In genomic region chr12:68576855-68577254, GRCm38 (mm10) we compare ENCODE assay signal across 23 mouse cellular contexts.
A peak's percentile ranks its signal among the peaks of the same experiment; 100 is the strongest.
DNase-seq lines count a peak whose midpoint lies in the region; ATAC-seq and TF ChIP-seq lines count a peak whose summit lies in the region.
"Had no signal": no experiment of that assay in that cellular context is flagged by ENCODE, and none has a peak within 500 bp of the region (broad histone marks: within the 10 kb centered on the region; RNA-seq: fewer than 3 reads in every experiment).

No protein-coding gene starts in this region.

- no peaks in the 10 kb centered on the region for H3K27me3 ChIP-seq in kidney, postnatal 0 days (ENCODE audit: insufficient read depth, low read length)
- no peaks in the 10 kb centered on the region for H3K27me3 ChIP-seq in midbrain, embryonic 15.5 days (replicated peaks)
- H3K27me3 ChIP-seq in midbrain, embryonic 10.5 days (ENCODE audit: low read depth, poor library complexity, severe bottlenecking), result no peaks in the 10 kb centered on the region
- H3K27me3 ChIP-seq: heart, embryonic 13.5 days; midbrain, embryonic 12.5 days had no signal

- TF ChIP-seq CTCF in kidney, postnatal 0 days (IDR thresholded peaks at IDR 0.05; ENCODE audit: low read depth), result no peak

- H3K4me3 ChIP-seq in kidney, postnatal 0 days (replicated peaks; ENCODE audit: low read depth, low read length), result no peak overlapping the region
- H3K4me3 ChIP-seq in midbrain, embryonic 15.5 days, result no peak overlapping the region
- no peak overlapping the region for H3K4me3 ChIP-seq in midbrain, embryonic 10.5 days
- H3K4me3 ChIP-seq: forebrain, embryonic 10.5 days; heart, embryonic 13.5 days; left cerebral cortex, adult 2 months; limb, embryonic 10.5 days; midbrain, embryonic 12.5 days had no signal

- peak overlapping the region; percentile 31; the same call in 1 of the 2 replicates for H3K4me2 ChIP-seq in kidney, postnatal 0 days (ENCODE audit: low read length)
- H3K4me2 ChIP-seq in midbrain, embryonic 15.5 days, result 0 out of 2 replicates have a peak overlapping the region, but pooled peaks have one; percentile 10
- H3K4me2 ChIP-seq: heart, embryonic 13.5 days; midbrain, embryonic 12.5 days had no signal

- no peaks in the 10 kb centered on the region for H3K4me1 ChIP-seq in kidney, postnatal 0 days (replicated peaks; ENCODE audit: insufficient read depth, low read length)
- peaks cover 4% of the 10 kb centered on the region; the same call in 1 of the 2 replicates for H3K4me1 ChIP-seq in midbrain, embryonic 15.5 days
- peaks cover 23% of the 10 kb centered on the region for H3K4me1 ChIP-seq in midbrain, embryonic 10.5 days
- H3K4me1 ChIP-seq: heart, embryonic 13.5 days; limb, embryonic 10.5 days; midbrain, embryonic 12.5 days had no signal

- WGBS in kidney, postnatal 0 days, result 22% methylated on average over 7 of the region's 7 CpGs
- 41% methylated on average over 7 of the region's 7 CpGs for WGBS in midbrain, embryonic 15.5 days
- 79% methylated on average over 7 of the region's 7 CpGs for WGBS in midbrain, embryonic 10.5 days

- no peaks in the 10 kb centered on the region for H3K9me3 ChIP-seq in kidney, postnatal 0 days (replicated peaks; ENCODE audit: low read length)
- H3K9me3 ChIP-seq in midbrain, embryonic 15.5 days, result no peaks in the 10 kb centered on the region
- H3K9me3 ChIP-seq in midbrain, embryonic 10.5 days (replicated peaks), result no peaks in the 10 kb centered on the region
- H3K9me3 ChIP-seq: forebrain, embryonic 10.5 days; heart, embryonic 13.5 days; limb, embryonic 10.5 days; midbrain, embryonic 12.5 days had no signal

- H3K36me3 ChIP-seq in kidney, postnatal 0 days (ENCODE audit: insufficient read depth, low read length), result no peaks in the 10 kb centered on the region
- H3K36me3 ChIP-seq in midbrain, embryonic 15.5 days (replicated peaks), result no peaks in the 10 kb centered on the region
- no peaks in the 10 kb centered on the region for H3K36me3 ChIP-seq in midbrain, embryonic 10.5 days
- H3K36me3 ChIP-seq: forebrain, embryonic 10.5 days; heart, embryonic 13.5 days; limb, embryonic 10.5 days; midbrain, embryonic 12.5 days had no signal

- peak; percentile 41 for DNase-seq in heart, adult 11 months
- no peak for DNase-seq in heart, adult 8-10 months (ENCODE audit: low spot score)
- peak; percentile 18 for DNase-seq in kidney, postnatal 0 days (ENCODE audit: low spot score)
- DNase-seq in kidney, adult 8-10 months, result no peak
- DNase-seq in midbrain, embryonic 10.5 days (ENCODE audit: low spot score), result no peak
- DNase-seq in retina, postnatal 1 day, result peak; percentile 36
- DNase-seq in adrenal gland, postnatal 14 days, result no peak
- DNase-seq: adrenal gland, postnatal 25 days; cerebellum, adult 9-11 months; gastrocnemius, postnatal 14 days; heart, adult 18-20 months; heart, postnatal 14 days; liver; liver, postnatal 0 days; right cerebral cortex, postnatal 14 days had no signal

- no peak overlapping the region for H3K9ac ChIP-seq in kidney, postnatal 0 days (ENCODE audit: low read depth, low read length)
- H3K9ac ChIP-seq in midbrain, embryonic 15.5 days, result no peak overlapping the region
- H3K9ac ChIP-seq: heart, embryonic 13.5 days; liver, postnatal 0 days; midbrain, embryonic 12.5 days had no signal

- ATAC-seq in kidney, postnatal 0 days (replicated peaks; ENCODE audit: low FRiP score, low read depth), result no peak
- ATAC-seq in midbrain, embryonic 15.5 days (replicated peaks), result no peak; the same call in 1 of the 2 replicates
- ATAC-seq: intestine, postnatal 0 days; liver, postnatal 0 days; lung, postnatal 0 days had no signal

- H3K27ac ChIP-seq in kidney, postnatal 0 days, result no peak overlapping the region
- 0 out of 2 replicates have a peak overlapping the region, but pooled peaks have one; percentile 12 for H3K27ac ChIP-seq in midbrain, embryonic 15.5 days
- no peak overlapping the region for H3K27ac ChIP-seq in midbrain, embryonic 10.5 days (replicated peaks)
- H3K27ac ChIP-seq: forebrain, embryonic 10.5 days; heart, embryonic 13.5 days; left cerebral cortex, adult 2 months; limb, embryonic 10.5 days; midbrain, embryonic 12.5 days had no signal

Comparison
In these comparisons a context has a peak if more than half of its experiments do, and no peak if none do; other contexts are left out.
1. DNase-seq: peak in heart, adult 11 months (single experiment), kidney, postnatal 0 days (single experiment) and retina, postnatal 1 day (single experiment); none in heart, adult 8-10 months (single experiment), kidney, adult 8-10 months (0 of 2), midbrain, embryonic 10.5 days (single experiment) and adrenal gland, postnatal 14 days (single experiment).